Mouse (Mus musculus) liver, embryonic 11.5 days (tissue): ENCODE measurements at regions not wholly inside any gene's neighbourhood (a gene's known extent, or its start where the extent isn't known, plus 50 kb on each side); places are given as distances from the start of the nearest gene placed in this dataset.

Source experiments
- ATAC-seq: fragments of 200-750 bp; cut with Nextera tagmentation; replicated peaks from 2 replicates; pipeline ENCODE4 v1.8.0; 2017; ENCODE audit warnings: moderate number of reproducible peaks, mild to moderate bottlenecking, moderate TSS enrichment, moderate library complexity; ENCODE audit not compliant: low FRiP score
- DNase-seq: peaks from one replicate; pipeline ENCODE4 v3.0.0-alpha.2; 2017; ENCODE audit warnings: low spot score
- H3K27ac ChIP-seq: fragments of 300-500 bp; sonication (generic); 2 replicates; pipeline ENCODE4 v1.5.1; 2014; ENCODE audit warnings: mild to moderate bottlenecking, low read depth, low read length, control low read depth
- H3K27me3 ChIP-seq: fragments of 300-500 bp; sonication (generic); replicated peaks from 2 replicates; pipeline ENCODE4 v1.6.1; 2014; ENCODE audit warnings: low read length, mixed read lengths; ENCODE audit not compliant: control insufficient read depth, insufficient read depth
- H3K36me3 ChIP-seq: fragments of 300-500 bp; sonication (generic); 2 replicates; pipeline ENCODE4 v1.6.1; 2014; ENCODE audit warnings: mild to moderate bottlenecking, low read length, moderate library complexity, mixed read lengths; ENCODE audit not compliant: control insufficient read depth, insufficient read depth
- H3K4me1 ChIP-seq: fragments of 300-500 bp; sonication (generic); replicated peaks from 2 replicates; pipeline ENCODE4 v1.6.1; 2014; ENCODE audit warnings: low read length, mixed read lengths; ENCODE audit not compliant: control insufficient read depth, insufficient read depth
- H3K4me2 ChIP-seq: fragments of 300-500 bp; sonication (generic); 2 replicates; pipeline ENCODE4 v1.6.1; 2014; ENCODE audit warnings: mild to moderate bottlenecking, control low read depth, moderate library complexity
- H3K4me3 ChIP-seq: fragments of 300-500 bp; sonication (generic); 2 replicates; pipeline ENCODE4 v1.5.1; 2014; ENCODE audit warnings: low read depth, low read length, control low read depth
- H3K9ac ChIP-seq: fragments of 300-500 bp; sonication (generic); 2 replicates; pipeline ENCODE4 v1.6.1; 2014; ENCODE audit warnings: low read depth, low read length, control low read depth
- H3K9me3 ChIP-seq: fragments of 300-500 bp; sonication (generic); 2 replicates; pipeline ENCODE4 v1.6.1; 2016; ENCODE audit warnings: low read length, inconsistent platforms, mixed read lengths; ENCODE audit not compliant: control insufficient read depth
- WGBS: fragments of 180-500 bp; shearing (Covaris S2); extraction: QIAGEN DNeasy Blood & Tissue Kit; methylation state at CpG from one replicate; pipeline ENCODE4 v1.1.7; 2014; 5-methylcytosine and 5-hydroxymethylcytosine counted together

DNA sequence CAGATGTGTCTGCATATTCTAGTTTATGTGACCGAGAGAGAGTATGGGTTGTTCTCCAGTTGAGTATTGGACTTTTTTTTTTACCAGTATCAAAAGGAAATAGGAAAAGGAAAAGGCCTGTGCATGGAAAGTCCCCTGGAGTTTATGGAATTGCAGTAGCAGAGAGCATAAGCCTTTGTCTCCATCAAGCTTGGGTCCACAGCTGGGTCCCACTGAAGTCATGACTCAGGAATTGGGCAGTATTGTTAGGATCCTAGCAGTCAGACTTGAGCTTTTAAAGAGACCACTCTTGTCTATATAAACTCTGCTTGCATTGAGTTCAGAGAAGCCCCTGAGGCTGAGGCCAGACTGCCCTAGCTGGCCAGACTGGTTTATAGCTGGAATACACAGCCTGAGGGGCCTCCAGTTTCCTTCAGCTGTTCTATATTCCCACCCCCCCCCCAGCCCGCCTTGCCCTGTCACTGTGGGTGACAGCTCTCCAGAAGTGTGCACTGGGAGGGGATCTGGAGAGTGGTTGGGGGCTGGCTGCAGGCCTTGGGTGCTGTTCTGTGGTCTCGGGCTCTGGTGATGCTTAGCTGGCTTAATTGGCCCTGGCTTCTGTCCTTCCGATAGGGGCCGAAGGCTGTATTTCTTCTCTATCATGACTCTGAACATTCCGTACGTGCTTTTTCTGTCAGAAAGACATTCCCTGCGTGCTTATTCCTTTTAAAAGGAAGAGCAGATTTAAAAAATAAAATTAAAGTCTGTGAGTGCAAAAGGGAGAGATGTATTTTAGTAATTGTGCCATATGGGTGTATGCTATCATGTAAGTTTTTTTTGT is 1130.8 kb upstream of the A1bg start:
- Histone ChIP-seq H3K4me1 (peaks cover 22% of the 10 kb centered on the region), H3K4me2 (no peak overlapping the region), H3K9ac (no peak overlapping the region), H3K9me3 (no peaks in the 10 kb centered on the region), H3K36me3 (peaks cover 9% of the 10 kb centered on the region), H3K27me3 (no peaks in the 10 kb centered on the region), H3K27ac (peak overlapping the region; percentile 25; the same call in 1 of the 2 replicates), H3K4me3 (no peak overlapping the region)
- ATAC-seq (no peak), DNase-seq (no peak)
- 71% methylated on average over 8 of the region's 8 CpGs for WGBS

DNA sequence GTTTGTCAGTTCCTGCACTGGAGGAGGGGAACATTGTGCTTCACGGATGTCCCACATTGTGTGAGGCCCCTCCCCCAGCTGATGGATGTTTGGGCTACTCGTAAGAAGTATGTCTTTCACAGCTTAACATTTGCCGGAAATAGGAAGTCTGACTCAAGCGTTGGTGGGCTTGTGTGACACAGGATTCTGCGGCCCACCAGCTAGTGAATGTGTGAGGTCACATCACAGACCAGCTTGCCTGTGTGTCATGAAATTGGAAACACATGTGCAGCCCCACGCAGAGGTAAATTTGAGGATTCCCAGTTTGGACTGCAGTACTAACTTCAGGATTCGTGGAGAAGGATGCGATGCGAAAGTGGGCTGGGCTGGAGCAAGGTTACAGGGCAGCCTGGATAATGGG is 1126.6 kb upstream of the A1bg start:
- WGBS: 73% methylated on average over 9 of the region's 9 CpGs
- Histone ChIP-seq H3K9me3 (no peaks in the 10 kb centered on the region), H3K27me3 (no peaks in the 10 kb centered on the region), H3K4me2 (no peak overlapping the region), H3K4me3 (no peak overlapping the region), H3K9ac (no peak overlapping the region), H3K4me1 (peaks cover 19% of the 10 kb centered on the region), H3K36me3 (peaks cover 9% of the 10 kb centered on the region), H3K27ac (no peak overlapping the region)
- DNase-seq (no peak), ATAC-seq (no peak)

DNA sequence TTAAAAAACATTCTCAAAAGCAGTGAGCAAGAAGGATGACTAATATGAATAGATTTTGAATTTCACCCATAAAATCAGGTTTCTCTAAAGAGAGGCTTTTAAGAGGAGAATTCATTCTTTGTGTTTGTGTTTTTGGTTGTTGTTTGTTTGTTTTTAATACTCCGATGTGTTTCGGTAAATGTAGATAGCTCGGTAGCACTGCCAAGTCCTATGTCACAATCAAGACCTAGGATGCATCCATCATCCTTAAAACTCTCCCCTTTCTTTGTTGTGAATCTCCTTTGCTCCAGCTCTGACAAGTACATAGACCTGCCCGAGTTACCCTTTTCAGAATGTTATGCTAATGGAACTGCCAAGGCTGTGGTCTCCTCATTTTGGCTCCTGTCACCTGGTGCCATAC is 1126.2 kb upstream of the A1bg start:
- Histone ChIP-seq H3K9me3 (no peaks in the 10 kb centered on the region), H3K27ac (no peak overlapping the region), H3K4me3 (no peak overlapping the region), H3K27me3 (no peaks in the 10 kb centered on the region), H3K36me3 (peaks cover 9% of the 10 kb centered on the region), H3K9ac (no peak overlapping the region), H3K4me2 (no peak overlapping the region), H3K4me1 (peaks cover 19% of the 10 kb centered on the region)
- DNase-seq (no peak), ATAC-seq (no peak)
- whole genome bisulfite sequencing: 86% methylated on average over 4 of the region's 4 CpGs

DNA sequence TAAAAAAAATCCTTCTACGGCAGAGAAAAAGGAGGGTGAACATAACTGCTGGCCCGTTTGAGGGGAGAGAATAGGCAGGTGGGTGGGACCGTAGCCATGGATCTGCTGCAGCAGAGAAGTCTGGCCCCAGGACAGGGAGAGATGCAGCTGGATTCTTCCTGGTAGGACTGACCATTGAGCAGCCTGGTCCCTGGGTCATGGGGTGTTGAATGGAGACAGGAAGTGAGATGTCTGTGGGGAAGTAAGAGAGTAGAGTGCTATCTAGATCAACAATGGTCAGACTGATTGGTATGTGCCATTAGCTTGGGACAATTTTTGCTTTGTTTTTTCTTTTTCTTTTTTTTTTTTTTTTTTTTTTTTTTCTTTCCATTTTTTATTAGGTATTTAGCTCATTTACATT is 1123.5 kb upstream of the A1bg start:
- no peak for DNase-seq
- H3K4me2 ChIP-seq: no peak overlapping the region
- H3K27me3 ChIP-seq: no peaks in the 10 kb centered on the region
- no peaks in the 10 kb centered on the region for H3K9me3 ChIP-seq
- peaks cover 9% of the 10 kb centered on the region for H3K36me3 ChIP-seq
- H3K4me1 ChIP-seq: peaks cover 40% of the 10 kb centered on the region
- no peak overlapping the region for H3K4me3 ChIP-seq
- 75% methylated on average over 3 of the region's 3 CpGs for WGBS
- no peak overlapping the region for H3K9ac ChIP-seq
- ATAC-seq: no peak
- no peak overlapping the region for H3K27ac ChIP-seq

DNA sequence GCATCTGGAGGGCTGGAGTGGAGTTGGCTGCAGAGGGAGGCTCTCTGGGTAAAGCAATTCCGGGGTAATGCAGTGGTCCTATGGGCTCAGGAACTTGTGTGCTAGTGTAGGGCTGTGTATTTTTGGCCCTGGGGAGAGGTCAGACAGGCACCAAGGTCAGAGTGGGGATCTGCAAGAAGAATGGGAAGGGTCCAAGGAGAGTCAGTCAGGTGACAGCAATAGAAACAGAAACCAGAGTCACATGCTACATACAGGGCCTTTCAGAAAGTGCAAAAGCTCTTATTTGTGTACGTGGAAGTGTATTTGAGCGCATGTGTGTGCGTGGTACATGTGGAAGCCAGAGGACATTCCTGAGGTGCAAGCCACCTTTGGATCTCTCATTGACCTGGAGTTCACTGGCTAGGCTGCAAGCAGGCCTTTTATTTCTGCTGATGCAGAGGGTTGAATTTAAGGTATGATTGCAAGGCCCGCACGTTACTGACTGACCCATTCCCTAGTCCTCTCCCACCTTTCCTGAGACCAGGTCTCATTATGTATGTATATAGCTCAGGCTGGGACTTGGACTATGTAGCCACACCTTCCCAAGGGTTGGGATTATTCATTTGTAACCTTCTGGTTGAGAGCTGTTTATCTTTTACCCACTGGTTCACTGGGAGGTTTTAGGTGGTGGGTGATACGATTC is 1122.0 kb upstream of the A1bg start:
- Histone ChIP-seq H3K4me2 (no peak overlapping the region), H3K4me1 (peaks cover 52% of the 10 kb centered on the region), H3K36me3 (peaks cover 3% of the 10 kb centered on the region), H3K27ac (no peak overlapping the region; the same call in 1 of the 2 replicates), H3K27me3 (no peaks in the 10 kb centered on the region), H3K4me3 (no peak overlapping the region), H3K9me3 (no peaks in the 10 kb centered on the region), H3K9ac (no peak overlapping the region)
- WGBS: 88% methylated on average over 7 of the region's 7 CpGs
- ATAC-seq: no peak
- DNase-seq: no peak

DNA sequence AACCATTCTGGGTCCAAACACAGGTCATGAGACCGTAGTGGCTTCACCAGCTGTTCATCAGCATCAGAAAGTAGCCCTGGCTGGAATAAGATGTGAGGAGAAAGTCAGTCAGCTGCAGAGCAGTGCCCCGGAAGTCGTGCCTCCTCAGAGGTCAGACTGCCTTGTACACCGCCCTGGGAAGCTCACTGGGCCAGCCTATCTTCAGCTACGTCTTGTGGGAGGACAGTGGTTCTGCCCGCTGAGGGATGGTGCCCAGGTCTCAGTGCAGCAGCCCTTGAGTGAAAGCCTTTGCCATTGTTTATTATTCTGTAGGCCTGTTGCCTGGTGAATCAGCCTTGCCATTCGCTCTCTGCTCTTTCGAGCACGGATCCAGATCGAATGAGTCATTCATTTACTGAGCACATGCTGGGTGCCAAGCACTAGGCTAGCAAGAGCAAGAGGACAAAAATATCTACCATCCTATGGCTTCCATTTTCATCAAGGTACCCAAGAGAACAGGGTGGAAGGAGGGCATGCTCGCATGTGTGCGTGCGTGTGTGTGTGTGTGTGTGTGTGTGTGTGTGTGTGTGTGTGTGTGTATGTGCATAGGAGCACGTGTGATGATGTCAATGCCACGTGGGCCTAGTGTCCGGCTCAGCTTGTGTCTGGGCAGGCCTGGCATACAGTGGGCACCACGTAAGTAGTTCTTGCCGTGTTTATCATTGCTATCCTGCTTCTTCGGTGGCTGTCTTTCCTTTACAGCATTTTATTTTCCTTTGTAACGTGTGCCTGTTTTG is 1121.0 kb upstream of the A1bg start:
- H3K4me1 ChIP-seq: peaks cover 53% of the 10 kb centered on the region
- H3K4me2 ChIP-seq: peak overlapping the region; percentile 38
- 81% methylated on average over 20 of the region's 20 CpGs for WGBS

DNA sequence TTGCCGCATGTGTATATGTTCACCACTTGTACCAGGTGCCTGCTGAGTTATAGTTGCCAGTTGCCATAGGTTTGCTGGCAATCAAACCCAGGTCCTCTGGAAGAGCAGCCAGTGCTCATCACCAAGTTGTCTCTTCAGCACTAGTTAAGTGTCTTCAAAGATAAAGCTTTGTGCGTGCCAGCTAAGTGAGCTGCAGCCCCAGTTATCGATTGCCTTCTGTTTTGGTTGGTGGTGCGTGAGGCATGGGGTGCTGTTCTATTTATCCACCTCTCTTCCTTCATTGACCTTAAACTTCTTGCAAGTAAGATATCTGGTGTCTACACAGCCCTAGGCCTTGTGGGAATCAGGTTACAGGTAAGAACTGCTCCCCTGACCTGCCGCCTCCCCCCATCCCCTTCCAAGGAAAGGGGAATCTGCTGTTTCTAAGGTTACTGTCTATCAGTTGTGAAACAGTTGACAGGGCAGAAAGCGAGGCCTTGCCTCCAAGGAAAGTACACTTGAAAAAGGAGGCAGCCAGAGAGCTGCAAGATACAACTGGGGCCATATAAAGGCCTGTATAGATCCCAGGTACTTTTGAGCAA is 1120.2 kb upstream of the A1bg start:
- Histone ChIP-seq H3K36me3 (no peaks in the 10 kb centered on the region; the same call in 1 of the 2 replicates), H3K4me2 (peak overlapping the region; percentile 38), H3K4me3 (no peak overlapping the region), H3K27me3 (no peaks in the 10 kb centered on the region), H3K9me3 (no peaks in the 10 kb centered on the region), H3K4me1 (peaks cover 55% of the 10 kb centered on the region), H3K9ac (peak overlapping the region; percentile 14; the same call in 1 of the 2 replicates), H3K27ac (peak overlapping the region; percentile 49)
- 50% methylated on average over 6 of the region's 6 CpGs for WGBS
- ATAC-seq: peak; percentile 49; the same call in 1 of the 2 replicates
- DNase-seq: no peak

More for the DNA sequence above, 1121.0 kb upstream of the A1bg start:
- peak overlapping the region; percentile 14; the same call in 1 of the 2 replicates for H3K9ac ChIP-seq
- H3K27me3 ChIP-seq: no peaks in the 10 kb centered on the region
- no peaks in the 10 kb centered on the region for H3K9me3 ChIP-seq
- H3K36me3 ChIP-seq: no peaks in the 10 kb centered on the region; the same call in 1 of the 2 replicates
- H3K4me3 ChIP-seq: no peak overlapping the region
- no peak; the same call in 1 of the 2 replicates for ATAC-seq
- no peak for DNase-seq
- peak overlapping the region; percentile 49 for H3K27ac ChIP-seq
